Mouse (Mus musculus) splenic B cell, adult 2 months (primary cell): Measurements from ENCODE around the gene Arntl.
A peak's percentile ranks its signal among the peaks of the same experiment; 100 is the strongest.

Source experiments
- DNase-seq: peaks from one replicate; pipeline ENCODE4 v3.0.0-alpha.2; 2011; ENCODE audit warnings: low read depth, low spot score
- H3K27me3 ChIP-seq: 2 replicates; pipeline ENCODE4 v1.6.1; 2012; ENCODE audit warnings: mild to moderate bottlenecking, low read length, moderate library complexity, mixed read lengths; ENCODE audit not compliant: control insufficient read depth, poor library complexity, insufficient read depth, severe bottlenecking
- H3K36me3 ChIP-seq: 2 replicates; pipeline ENCODE4 v1.6.1; 2012; ENCODE audit warnings: mild to moderate bottlenecking, low read length, moderate library complexity, mixed read lengths; ENCODE audit not compliant: control insufficient read depth, poor library complexity, insufficient read depth, severe bottlenecking

The Arntl gene

DNA sequence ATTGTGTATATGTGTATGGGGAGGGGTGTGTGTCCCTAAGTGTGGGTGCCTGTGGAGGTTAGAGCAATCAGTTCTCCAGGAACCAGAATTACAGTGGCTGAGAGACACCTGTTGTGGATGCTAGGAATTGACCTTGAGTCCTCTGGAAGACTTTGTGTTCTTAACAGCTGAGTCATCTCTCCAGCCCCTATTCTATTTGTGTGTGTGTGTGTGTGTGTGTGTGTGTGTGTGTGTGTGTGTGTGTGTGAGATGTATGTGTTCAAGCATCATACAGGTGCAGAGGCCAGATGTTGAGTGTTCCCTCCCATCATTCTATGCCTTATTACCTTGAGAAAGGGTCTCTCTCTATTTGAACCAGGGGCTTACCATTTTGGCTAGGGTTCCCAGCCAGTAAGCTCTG, 13.4 kb upstream of the Arntl start:
- H3K36me3 ChIP-seq = no peaks in the 10 kb centered on the region
- no peaks in the 10 kb centered on the region for H3K27me3 ChIP-seq
- no peak for DNase-seq

DNA sequence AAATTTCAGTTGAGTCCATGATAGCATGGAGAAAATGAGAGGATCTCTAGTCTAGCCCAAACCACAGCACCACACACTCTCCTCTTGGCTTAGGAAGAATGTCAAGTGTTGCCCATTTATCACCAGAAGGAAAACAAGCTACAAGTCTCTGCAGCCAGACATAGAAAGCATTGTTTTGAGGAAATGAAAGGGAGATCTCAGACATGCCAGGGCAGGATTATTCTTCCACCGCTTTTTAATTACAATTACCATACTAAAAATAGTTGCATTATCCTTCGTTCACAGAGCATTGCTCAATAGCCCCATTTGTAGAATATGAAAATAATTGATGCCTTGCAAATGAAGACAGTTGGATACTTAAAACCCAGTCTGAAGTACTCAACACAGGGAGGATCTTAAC, 12.0 kb upstream of the Arntl start:
- H3K27me3 ChIP-seq = no peaks in the 10 kb centered on the region
- H3K36me3 ChIP-seq = no peaks in the 10 kb centered on the region
- DNase-seq = no peak

DNA sequence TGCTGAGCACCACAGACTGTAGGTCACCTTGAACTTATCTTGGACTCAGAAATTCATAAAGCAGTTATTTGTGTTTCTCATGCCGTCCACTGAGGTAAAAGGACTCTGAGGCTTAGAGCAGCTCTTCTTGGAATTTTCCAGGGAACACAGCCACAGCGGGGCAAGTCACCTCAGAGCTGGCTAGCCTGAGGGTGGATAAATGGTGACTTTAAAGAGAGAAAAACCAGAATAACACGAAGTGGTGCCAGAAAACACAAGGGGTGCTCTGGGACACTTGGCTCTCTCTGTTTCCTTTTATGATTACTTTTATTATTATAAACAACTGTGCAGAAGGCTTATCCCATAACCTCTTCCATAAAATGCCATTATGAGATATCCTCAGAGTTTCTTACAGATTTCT, 11.1 kb upstream of the Arntl start:
- DNase-seq = no peak
- Histone ChIP-seq H3K27me3 (no peaks in the 10 kb centered on the region), H3K36me3 (no peaks in the 10 kb centered on the region)

DNA sequence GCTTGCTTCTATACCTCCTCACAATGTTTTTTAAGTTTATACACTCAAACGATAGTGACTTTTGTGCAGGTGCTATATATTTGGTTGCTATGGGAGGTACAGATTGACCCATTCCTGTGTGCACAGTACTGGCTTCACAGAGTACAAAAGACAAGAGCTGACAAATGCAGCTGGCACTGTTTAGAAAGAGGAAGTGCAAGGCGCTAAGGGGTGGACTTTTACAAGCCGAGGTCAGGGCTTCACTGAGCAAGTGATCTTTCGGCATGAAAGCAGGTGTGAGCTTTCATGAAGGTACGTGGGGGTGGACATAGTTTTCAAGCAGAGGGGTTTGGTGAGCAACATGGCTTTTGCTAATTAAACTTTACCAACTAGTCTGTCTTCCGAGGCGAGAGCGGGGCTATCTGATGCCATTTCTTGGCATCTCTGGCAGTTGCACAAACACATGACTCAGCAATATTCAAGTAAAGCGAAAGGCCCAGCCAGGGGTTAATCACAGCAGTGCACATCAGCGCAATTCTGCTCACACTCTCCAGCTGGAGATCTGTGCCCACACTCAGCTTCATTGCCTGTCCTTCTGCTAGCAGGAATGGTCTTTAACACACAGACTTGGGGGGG, 10.0 kb upstream of the Arntl start:
- H3K27me3 ChIP-seq = no peaks in the 10 kb centered on the region
- DNase-seq = peak; percentile 65
- no peaks in the 10 kb centered on the region for H3K36me3 ChIP-seq

DNA sequence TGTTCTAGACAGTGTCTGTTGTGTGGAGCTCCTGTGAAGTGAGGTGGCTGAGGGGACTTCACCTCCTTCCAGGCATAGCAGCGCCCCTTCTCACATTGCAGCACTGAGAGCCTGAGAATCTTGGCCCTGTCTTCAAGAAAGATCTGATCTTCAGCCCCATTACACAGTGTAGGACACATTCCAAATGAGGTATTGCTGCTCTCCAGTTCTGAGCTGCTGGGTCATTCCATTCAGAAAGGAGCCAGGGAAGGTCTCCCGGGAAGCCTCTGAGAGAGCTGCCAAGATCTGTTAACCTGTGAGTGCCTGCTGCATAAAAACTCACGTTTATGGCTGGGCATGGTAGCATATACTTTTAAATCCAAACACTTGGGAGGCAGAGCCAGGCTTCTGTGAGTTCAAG, 5.7 kb upstream of the Arntl start:
- no peak for DNase-seq
- Histone ChIP-seq H3K27me3 (no peaks in the 10 kb centered on the region), H3K36me3 (no peaks in the 10 kb centered on the region)

DNA sequence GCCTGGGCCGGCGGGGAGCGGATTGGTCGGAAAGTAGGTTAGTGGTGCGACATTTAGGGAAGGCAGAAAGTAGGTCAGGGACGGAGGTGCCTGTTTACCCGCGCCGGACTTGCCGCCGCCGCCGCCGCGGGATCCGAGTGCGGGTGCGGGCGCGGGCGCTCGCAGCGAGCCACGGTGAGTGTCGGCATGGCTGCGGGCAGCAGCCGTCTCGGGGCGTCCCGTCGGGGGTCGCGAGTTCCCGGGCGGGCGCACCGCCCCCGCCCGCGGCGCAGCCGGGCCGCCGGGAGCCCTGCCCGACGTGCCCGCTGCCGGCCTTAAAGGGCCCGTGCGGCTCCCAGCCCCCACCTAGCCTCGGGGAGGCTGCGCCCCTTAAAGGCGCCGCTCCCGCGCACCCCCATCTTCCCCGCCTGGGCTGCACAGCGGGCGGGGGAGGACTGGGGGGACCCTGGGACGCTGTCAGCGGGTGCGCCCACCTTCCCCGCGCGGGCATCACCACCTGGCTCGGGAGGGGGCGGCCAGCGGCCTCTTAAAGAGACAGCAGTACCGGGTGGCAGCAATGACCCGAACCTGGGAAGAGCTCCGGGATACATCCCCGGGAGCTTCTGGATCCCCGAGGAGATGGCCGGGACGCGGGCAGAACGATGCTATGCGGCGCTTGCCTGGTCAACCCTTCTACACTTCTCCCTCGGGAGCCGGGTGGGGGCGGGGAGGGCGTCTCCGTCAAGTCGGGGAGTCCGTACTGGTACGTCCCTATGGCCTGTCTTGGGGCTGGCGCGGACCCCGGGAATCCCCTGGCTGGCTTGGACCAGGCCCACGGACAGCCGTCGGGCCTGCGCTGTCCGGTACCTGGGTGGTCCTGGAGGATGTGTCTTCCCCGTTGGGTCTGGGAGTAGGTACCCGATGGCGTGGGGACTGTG, 464 bp downstream of the Arntl start:
- Histone ChIP-seq H3K27me3 (no peaks in the 10 kb centered on the region), H3K36me3 (no peaks in the 10 kb centered on the region)
- peak; percentile 63 for DNase-seq

DNA sequence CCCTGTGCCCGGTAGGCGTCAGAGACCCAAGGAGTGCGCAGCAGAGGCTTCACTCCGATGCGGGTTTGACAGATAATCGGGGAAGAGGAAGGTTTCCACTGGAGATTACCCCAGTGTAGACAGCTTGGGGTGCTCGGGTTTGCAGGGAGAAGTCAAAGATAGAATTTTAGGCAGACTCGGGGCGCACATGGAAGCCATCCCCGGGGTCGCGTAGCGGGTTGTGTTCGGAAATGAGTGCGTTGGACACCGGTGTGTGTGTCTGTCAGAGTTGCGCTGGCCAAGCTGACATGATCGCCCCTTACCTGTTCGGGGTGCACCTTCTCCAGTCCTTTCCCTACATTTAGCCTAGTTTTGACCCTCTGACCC, 1.1 kb downstream of the Arntl start:
- no peaks in the 10 kb centered on the region for H3K27me3 ChIP-seq
- no peak for DNase-seq
- H3K36me3 ChIP-seq = no peaks in the 10 kb centered on the region

DNA sequence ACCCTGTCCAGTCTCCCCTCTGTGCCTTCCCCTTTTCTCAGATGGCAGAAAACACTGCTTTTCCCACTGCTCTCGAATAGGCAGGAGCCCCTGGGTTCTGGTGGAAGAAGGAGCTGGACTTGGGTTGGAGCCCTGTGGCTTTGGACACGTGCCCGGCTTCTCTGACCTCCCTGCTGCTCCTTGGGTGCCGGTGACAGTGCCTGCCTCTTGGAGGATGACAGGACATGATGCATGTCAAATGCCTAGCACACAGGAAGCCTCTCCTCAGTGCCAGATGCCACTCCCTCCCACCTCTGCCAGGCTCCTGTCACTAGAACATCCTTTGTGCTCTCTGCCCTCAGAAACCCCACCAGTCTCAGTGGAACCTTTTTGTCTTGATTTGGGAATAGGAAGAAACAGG, 3.2 kb downstream of the Arntl start:
- peak; percentile 67 for DNase-seq
- Histone ChIP-seq H3K36me3 (0 out of 2 replicates have a peak, but pooled peaks cover 2% of the 10 kb centered on the region), H3K27me3 (no peaks in the 10 kb centered on the region)

DNA sequence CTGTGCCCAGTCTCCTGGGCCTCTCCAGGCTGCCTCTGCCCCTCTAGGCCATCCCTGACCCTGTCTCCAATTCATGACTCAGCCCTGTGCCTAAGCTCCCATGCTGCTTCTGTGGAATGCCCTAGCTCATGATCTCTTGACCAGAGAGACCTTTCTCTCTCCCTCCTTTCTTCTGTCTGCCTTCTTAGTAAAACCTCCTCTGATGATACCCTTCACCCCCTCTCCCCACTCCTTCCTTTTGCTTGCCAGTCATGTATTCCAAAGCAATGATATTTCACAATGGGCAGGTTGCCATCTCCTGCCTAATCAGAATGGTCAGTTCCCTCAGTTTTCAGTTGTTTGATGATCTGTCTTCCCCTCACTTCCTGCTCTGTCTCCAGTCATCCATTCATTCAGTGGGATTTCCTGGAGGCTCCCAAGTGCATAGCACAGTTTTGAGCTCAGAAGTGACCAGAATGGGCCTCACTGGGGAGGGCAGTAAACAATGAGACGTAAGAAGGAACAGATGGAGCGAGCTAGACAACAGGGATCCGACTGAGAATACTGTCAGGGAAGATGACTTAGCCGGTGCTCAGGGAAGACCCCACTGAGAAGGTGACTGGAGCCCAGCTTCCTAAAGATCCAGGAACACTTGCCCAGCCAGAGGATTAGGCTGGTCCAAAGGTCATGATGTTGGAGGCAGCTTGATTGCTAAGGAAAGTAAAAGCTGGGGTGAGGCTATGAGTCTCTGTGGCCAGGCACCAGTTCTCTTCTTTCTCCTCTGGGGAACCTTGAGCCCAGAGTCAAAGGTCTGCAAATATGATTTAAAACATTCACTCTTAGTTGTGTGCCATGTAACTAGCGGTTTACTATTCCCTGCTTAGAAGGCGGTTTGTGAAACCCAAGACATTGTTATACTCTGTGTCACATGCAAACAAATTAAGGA, 7.2 kb downstream of the Arntl start:
- H3K27me3 ChIP-seq = no peaks in the 10 kb centered on the region
- H3K36me3 ChIP-seq = 0 out of 2 replicates have a peak, but pooled peaks cover 2% of the 10 kb centered on the region
- no peak for DNase-seq

DNA sequence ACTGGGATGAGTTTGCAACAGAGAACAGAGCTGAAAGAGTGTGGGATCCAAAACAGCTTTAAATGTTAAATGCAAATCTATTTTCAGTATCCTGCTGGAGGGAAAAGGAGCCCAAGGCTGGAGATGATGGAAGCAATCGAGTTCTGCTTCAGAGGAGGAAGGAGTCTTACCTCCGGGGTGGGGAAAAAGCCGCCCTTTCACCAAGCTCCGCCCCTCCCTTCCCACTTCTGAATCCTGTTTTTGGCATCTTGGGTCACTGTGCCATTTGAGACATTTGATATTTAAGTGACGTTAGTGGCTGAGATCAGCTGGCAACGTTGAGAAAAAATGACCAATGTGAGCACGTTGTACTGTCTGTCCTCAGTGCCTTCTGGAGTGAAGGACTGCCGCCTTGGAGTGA, 8.9 kb downstream of the Arntl start:
- Histone ChIP-seq H3K27me3 (no peaks in the 10 kb centered on the region), H3K36me3 (0 out of 2 replicates have a peak, but pooled peaks cover 2% of the 10 kb centered on the region)
- no peak for DNase-seq

DNA sequence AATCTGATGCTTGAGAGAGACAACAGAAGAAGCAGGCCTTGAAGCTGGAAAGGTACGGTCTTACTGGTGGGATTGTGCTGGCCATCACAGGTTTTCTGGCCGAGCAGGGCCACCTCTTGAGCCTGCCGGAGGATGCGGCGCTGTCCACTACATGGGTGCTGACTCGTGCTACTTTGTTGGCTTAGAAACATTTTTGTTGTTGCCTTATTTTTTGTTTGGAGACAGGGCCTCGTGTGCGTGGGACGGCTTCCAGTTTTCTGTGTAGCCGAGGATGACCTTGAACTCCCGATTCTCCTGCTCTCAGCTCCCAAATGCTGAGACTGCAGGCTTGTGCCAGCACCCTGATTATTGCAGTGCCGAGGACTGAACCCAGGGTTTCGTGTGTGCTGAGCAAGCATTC, 12.2 kb downstream of the Arntl start:
- no peak for DNase-seq
- Histone ChIP-seq H3K27me3 (no peaks in the 10 kb centered on the region), H3K36me3 (no peaks in the 10 kb centered on the region)

DNA sequence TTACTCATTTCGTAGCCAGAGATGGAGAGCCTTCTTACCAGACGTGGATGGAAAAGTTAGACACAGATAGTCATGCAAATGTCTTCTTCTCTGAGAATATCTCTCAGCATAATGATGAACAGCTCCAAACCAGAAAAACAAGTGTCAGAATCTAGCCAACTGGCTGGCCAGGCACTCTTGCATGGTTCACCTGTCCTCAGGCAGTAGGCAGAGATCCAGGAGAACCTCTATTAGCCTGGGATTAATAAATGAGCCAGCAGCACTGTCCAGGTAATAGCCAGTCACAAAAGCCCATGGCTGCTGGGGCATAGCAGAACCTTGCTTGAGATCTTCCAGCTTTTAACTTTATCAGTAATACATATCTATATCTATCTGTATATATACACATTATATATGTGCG, 12.6 kb downstream of the Arntl start:
- DNase-seq = no peak
- Histone ChIP-seq H3K36me3 (no peaks in the 10 kb centered on the region), H3K27me3 (no peaks in the 10 kb centered on the region)

DNA sequence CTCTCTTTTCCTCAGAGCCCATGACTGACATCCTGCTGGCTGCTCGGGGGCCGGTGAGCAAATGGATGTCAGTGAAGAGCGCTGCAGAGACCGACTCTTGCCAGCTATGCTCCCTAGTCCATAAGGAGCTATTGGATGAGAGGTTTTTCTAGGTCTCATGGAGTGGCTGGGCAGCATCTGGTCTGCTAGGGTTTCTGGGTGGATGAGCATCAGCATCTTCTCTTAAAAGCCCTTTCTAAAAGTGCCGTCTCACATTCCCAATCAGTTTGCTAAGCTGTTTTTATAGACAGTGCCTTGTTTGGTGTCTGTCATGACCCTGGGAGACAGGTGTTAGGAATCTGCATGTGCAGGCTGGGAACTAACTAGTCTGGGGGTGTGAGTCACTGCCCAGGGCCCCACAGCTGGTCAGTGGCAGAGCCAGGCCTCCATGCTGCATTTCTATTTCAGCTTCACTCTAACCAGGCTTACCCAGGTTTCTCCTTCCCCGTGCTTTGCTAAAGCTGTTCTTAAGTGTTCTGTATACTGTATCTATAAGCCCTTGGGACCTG, 13.5 kb downstream of the Arntl start:
- Histone ChIP-seq H3K36me3 (no peaks in the 10 kb centered on the region), H3K27me3 (no peaks in the 10 kb centered on the region)
- DNase-seq = no peak

DNA sequence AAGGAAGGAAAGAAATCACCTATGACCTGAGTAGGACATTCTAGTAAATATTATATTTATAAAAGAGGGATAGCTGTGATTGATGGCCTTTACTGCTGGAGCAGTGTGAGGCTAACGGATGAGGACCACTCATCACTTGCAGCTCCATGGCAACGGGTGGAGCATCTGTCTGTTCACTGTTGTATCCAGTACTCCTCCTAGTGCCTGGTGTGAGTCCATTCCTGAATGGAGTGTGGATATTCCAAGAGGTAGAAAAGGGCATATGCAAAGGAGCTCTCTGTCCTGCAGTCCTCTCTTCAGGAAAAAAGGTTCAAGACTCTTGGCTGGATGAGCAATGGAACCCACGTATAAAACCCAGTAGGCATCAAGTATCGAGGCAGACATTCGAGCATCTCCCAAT, 15.6 kb downstream of the Arntl start:
- H3K36me3 ChIP-seq = no peaks in the 10 kb centered on the region
- no peaks in the 10 kb centered on the region for H3K27me3 ChIP-seq

More for the DNA sequence above, 15.6 kb downstream of the Arntl start:
- no peak for DNase-seq
